Mouse (Mus musculus) CD8-positive naive resting alpha-beta T cell, adult 2 months (primary cell): Measurements from ENCODE around the gene Gm5129.
"Not testable (repeated sequence)": the region's sequence is repeated elsewhere in the genome, so short reads cannot be mapped to it uniquely, and the experiment has no call there.

Experiments
- DNase-seq, 2 experiments: peaks; one replicate each; pipeline ENCODE4 v3.0.0; 2022; ENCODE audit warnings: low read depth in 2 of 2, low spot score in 2 of 2

The Gm5129 gene

GRCm38 (mm10) chr5:29726070-29726469 is 9.7 kb downstream of the Gm5129 start:
- not testable (repeated sequence) for DNase-seq

- DNase-seq: no peak
These were observed 10.4 kb downstream of the Gm5129 start for GRCm38 (mm10) chr5:29725369-29725768.

- no peak for DNase-seq
These were observed 14.6 kb downstream of the Gm5129 start for GRCm38 (mm10) chr5:29721159-29721558.

GRCm38 (mm10) chr5:29712906-29713305 is 22.8 kb downstream of the Gm5129 start:
- DNase-seq: no peak

- no peak for DNase-seq
These were observed 24.1 kb downstream of the Gm5129 start for GRCm38 (mm10) chr5:29711631-29712030.

DNA sequence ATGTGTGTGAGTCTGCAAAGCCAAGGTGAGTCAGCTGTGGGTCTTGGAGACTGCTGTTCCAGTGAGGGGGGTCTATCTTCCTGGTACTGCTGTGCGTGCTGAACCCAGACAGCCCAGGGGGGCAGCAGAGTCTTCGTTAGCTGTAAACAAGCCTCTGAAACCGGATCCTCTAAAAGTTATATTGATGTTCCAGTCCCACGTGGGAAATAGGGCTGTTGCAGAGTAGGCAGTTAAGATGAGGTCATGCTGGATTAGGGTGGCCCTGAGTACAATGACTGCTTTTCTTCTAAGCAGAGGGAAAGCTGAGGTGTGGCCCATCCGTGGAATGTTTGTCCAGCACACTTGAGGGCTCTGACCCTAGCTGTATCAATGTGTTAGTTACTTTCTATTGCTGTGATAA is 27.5 kb downstream of the Gm5129 start:
- DNase-seq: no peak

DNA sequence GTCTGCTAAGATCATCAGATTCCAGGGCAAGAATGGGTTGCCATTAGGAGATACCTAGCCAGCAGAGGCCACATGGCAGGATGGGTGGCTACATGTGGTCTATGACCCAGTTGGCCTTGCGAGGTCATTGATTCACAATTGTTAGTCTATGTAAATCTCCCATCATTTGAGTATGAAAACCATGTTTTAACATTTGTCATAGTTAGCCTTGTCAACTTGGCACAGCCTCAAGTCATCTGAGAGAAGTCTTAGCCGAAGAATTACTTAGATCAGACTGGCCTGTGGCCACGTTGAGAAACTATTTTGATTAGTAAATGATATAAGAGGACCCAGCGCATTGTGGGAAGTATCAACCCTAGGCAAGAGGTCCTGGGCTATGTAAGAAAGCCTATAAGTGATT is 28.5 kb downstream of the Gm5129 start:
- no peak for DNase-seq

DNA sequence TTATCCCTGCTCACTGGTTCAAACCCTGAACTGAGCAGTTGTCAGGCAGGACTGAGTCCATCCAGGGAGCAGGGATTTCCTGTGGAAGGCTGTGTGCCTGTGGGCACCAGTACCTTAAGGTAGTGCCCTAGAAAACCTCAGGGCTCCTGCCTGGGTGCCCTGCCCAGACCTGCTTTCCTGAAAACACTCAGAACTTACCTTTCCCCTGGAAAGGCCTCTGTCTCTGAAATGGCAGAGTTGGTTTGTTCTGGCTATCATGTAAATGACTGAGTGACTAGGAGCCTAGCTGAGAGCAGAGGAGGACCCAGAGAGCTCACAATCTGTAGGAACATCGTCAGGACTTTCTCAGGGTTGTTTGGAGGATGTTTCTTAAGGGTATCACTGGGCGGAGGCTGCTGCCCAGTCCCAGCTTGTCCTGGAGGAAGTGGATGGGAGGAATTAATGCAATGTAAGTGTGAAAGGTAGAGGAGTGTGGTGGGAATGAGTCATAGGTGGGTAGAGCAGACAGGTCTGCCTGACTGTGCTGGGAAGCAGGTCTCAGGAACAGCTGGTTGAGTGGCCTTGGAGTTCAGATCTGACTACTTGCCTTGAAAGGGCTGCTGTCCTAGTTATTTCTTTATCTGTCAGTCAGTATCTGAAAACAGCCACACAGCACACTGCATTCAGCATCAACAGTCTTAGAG is 36.1 kb downstream of the Gm5129 start:
- no peak for DNase-seq

DNA sequence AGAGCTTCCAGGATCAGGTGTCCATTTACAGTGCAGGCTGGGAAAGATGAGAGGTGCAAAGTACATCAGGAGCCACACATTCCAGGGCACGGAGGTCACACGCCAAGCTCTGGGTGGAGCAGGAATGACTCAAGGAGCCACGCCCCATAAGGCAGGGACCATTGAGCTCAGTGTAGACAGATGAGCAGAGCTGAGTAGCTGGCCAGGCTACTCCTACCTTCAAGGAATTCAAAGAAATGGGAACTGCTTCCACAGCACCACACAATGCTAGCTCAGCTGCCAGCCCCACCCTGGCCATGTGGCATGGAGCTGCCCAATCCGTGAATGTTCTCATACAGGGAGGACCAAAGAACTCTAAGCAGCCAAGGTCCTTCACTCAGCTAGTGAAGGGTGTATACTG is 37.2 kb downstream of the Gm5129 start:
- DNase-seq: no peak

DNA sequence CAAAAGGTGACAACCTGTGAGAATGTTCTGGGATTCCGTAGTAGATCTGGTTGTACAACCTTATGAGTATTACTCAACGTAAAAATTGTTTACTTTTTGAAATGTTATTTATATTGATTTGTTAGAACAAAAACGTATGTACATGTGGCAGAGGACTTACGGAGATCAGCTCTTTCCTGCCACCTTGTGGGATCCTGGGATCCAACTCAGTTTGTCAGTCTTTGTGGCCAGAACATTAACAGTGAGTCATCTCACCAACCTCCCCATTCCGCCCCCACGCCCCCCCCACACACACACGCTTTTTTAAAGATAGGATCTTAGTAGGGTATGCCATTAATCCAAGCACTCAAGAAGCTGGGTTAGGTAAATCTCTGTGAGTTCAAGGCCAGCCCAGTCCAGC is 47.4 kb downstream of the Gm5129 start:
- DNase-seq: no peak

- peak in 1 of 2 experiments; percentile 25 for DNase-seq
These were observed 48.1 kb downstream of the Gm5129 start for GRCm38 (mm10) chr5:29687671-29688070.
